Mouse (Mus musculus) left cerebral cortex, postnatal 4 days (tissue): Measurements from ENCODE around the gene Tshz2. TPM values are rescaled to one million over a fixed set of nuclear protein-coding genes. Genes with fewer than 3 reads are reported as not detected.

ENCODE experiments used
- DNase-seq: peaks from one replicate; pipeline ENCODE4 v3.0.0-alpha.2; 2022
- intact Hi-C: fragments of 180-260 bp; cut with DNase I; formaldehyde crosslinking; loops from one replicate; pipeline ENCODE4 v1.15.1; 2025
- total RNA-seq, 2 experiments: library from RNA; stranded (reverse); gene quantifications; 2 replicates each; pipeline ENCODE4 v1.2.3; 2021

Tshz2 gene
- total RNA-seq, 2 experiments from 2014 or later = 29.9 to 52.3 TPM

DNA sequence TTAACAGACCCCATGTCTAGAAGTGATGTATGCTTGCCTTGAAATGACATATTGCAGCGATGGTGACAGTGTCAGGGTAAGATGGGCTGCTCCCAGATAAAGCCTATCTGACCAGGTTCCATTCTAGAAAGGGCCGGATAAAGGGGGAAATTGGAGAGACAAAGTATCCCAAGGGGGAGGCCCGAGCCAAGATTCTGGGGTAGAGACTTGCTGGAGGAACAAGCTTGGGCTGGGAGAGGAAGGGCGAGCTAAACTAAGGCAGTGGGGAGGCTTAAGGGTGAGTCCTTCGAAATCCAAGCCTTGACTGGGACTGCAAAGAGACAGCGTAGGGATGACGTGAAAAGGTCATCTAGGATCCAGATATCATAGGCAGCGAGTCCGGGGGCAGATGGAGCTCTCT is 61.7 kb downstream of the Tshz2 start:
- intact Hi-C loops = no loop called here
- no peak for DNase-seq

DNA sequence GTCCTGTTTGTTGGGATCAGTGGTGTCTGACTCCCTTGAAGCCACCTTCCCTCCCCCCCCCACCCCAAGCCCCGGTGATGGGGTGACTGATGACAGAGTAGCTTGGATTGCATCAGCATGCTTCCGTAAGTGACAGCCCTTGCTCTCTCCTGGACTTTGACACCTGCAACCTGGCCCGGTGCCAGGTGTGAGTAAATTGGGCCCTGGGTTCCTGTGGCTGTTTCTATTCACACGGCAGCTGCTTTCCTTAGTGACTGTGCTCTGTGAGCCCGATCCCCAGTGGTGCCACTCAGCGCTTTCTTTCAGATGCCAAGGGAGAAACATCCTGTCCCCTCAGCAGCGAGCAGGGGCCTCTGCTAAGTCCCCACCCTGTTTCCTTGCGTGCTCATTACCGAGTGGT is 62.2 kb downstream of the Tshz2 start:
- intact Hi-C loops = no loop called here
- peak; percentile 29 for DNase-seq

GRCm38 (mm10) chr2:169699141-169699540 is 66.3 kb downstream of the Tshz2 start:
- intact Hi-C loops = no loop called here
- DNase-seq = no peak

GRCm38 (mm10) chr2:169699862-169700511 is 67.2 kb downstream of the Tshz2 start:
- intact Hi-C loops = no loop called here
- no peak for DNase-seq

DNA sequence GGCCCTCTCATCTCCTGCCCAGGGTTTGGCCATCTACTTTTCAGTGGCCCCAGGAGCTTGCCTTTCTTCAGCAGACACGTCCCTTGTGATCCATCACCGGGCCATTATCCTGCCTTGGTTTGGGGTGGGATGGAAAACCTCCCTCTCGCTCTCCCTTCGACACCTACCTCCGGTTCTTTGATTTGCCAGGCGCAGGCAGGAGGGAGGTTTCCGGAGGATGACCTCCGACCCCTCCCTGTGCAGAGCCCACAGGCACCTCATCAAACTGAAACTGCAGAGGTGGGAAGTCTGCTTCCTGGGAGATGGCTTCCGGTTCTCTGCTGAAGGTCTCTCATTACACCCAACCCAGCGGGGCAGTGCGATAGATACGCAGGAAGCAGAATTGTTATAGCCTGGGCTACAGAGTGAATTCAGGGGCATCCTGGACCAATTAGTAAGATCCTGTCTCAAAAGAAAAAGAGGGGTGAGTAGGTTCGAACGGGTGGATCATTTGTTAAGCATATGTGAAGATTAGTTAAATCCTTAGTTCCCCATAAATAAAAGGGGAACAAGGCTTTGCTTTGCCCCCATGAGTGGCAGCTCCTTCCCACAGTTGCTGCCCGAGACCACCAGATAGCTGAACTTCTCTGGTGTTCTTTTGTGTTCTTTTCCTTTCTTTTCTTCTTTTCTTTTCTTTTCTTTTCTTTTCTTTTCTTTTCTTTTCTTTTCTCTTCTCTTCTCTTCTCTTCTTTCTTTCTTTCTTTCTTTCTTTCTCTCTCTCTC is 70.1 kb downstream of the Tshz2 start:
- intact Hi-C loops = no loop called here
- DNase-seq = no peak

DNA sequence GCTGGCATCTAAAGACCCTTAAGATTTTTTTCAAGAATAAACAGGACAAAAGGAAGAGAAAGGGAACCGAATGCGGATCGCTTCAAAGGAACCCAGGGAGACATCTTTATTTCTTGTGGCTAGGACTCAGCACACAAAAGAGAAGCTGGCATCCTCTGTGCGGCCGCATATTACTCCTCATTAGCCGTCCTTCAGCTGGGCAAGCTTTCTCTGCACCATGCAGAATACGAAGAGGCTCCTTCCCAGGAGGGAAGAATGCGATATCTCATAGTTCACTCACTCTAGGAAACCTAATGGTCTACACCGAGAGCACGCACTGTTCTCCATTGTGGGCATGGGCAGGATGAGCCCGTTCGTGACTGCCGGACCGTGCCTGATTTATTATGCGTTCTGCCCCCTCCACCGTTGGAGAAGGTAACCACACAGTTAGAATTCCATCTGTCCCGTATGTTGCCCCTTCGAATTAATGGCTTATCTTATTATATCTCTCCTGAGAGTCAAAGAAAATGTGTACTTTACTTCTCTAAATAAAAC is 89.0 kb downstream of the Tshz2 start:
- DNase-seq = no peak
- intact Hi-C loops = no loop called here

DNA sequence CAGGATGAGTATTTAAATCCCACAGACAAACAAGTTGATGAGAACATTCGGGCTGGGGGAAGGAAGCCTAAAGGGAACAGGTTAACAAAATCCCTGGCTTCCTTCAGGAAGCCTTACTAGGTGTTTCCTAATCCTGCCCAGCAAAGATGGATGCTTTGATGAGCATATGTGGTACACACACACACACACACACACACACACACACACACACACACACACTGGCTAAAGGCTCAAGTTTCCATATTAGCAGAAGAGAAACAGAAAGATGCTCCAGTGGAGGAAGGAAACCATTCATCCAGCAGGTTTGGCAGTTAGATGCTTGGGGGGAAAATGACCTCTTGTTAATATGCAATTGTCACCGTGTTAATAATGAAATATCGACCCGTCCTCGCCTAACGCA is 89.5 kb downstream of the Tshz2 start:
- no peak for DNase-seq
- intact Hi-C loops = no loop called here

DNA sequence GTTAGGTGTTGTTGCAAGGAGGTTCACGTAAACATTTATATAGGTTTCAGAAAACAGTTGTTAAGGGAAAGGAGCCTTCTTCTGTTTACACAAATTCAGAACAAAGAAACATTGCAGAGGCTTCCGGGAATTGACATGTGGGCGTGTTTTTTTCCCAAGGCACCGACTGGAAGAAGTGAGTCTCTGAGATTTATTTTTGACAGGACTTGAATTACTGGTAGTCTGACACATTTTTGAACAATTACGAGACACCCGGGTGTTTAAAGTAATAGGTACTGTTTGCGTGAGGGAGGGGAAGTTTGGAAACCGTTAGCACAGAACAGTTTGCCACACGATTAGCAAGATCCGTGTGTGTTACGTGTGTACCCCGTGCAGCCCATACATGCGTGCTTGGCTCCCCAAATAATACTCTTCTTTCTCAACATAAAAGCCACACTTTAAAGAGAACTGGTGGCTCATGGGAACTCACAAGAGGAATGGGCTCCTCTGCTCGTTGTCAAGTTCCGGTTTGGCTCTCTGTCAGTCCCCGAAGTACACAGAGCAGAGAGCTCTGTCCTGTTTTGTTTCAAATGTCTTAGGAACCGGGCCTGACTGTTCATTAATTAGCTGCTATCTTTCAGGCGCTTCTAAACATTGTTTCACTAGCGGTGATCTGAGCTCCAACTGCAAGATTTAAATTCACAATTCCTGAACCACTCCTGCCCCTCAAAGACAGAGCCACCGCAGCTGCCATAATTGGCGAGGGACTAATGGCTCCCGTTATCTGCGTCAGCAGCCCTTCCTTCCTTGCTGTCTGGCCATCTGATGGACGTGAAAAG is 91.0 kb downstream of the Tshz2 start:
- intact Hi-C loops = no loop called here
- no peak for DNase-seq

DNA sequence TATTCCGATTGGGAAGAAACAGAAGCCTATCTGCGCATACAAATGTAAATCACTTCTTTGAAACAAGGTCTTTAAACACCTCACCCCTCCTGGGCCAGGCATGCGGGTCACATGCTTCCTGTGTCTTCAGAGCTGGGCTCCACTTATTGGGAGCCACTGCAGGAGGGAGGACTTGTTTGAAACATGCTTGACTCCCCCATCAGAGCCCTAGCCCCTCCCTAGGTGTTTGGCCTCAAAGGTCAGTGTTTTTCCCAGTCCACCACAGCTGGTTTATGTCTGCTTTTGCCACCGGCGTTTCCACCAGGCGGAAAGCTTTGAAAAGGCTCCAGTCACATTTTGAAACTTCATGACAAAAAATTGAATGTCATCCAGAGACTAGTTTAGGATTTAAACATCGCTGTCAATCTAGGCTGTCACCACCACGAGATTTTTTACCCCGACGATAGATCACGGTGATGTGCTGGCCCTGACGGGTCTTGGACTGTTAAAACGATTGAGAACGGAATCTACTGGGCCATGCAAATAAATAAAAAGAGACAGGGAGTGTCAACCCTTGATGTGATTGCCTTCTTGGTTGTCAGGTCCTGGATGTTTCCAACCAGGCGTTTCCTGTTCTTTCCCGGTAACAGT is 96.0 kb downstream of the Tshz2 start:
- DNase-seq = no peak
- intact Hi-C loops = no loop called here

GRCm38 (mm10) chr2:169730551-169730996 is 97.8 kb downstream of the Tshz2 start:
- intact Hi-C loops = no loop called here

GRCm38 (mm10) chr2:169734053-169734452 is 101.2 kb downstream of the Tshz2 start:
- DNase-seq = no peak
- intact Hi-C loops = no loop called here

More at GRCm38 (mm10) chr2:169730551-169730996, 97.8 kb downstream of the Tshz2 start:
- DNase-seq = no peak

DNA sequence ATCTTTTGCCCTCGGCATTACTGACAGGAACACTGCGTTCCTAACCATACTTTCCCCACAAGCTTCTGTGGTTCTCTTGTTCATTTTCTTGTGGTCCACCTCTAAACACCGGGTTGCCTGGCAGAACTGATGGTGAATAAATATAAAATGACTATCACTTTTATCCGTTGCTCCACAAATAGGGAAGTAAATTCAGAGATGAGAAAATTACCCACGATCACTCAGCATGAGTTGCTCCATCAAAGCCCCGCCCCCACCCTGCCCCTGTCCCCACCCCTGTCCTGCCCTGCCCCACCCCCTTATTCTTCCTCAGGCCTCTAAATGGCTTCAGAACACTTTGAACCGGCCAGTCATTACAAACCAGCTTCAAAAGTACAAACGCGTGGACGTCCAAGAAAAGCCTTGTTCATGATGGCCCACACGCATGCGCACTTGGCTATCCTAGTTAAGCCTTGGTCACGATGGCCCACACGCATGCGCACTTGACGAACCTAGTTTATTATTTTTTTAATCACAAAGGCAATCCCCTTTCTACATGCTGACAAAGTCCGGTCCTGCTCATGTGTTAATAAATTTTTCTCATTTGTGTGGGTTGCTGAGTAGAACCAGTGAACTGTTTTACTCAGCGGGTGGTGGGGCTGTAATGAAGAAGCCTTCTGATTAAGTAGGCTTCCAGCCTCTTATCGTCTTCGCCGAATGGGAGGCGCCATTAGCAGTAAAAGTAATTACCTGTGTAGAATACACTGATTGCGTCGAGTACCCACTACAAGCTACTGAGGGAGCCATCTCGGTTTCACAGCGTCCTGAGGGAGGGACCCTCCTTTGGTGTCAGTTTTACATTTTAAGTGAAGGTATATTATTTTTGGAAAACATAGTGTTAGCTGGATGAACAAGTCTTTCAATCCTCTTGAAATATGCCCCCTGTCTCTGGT is 102.9 kb downstream of the Tshz2 start:
- no peak for DNase-seq
- intact Hi-C loops = no loop called here

- intact Hi-C loops = no loop called here
- no peak for DNase-seq
Observed at GRCm38 (mm10) chr2:169740996-169741395, 108.2 kb downstream of the Tshz2 start.

DNA sequence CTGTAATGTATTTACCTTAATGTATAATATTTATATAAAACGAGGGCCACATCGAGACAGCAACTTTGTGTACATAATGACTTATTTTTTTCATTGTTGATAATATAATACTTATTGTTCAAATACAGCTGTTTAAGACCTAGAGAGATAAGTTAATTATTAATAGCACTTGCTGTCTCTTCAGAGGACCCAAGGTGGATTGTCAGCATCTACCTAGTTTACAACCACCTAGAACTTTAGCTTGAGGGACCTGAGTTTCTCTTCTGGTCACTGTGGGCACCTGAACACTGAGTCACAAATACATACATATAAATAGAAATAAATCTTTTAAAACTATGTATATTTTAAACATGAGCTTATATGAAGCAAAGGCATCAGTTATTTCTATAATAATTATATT is 110.0 kb downstream of the Tshz2 start:
- intact Hi-C loops = no loop called here
- DNase-seq = no peak

DNA sequence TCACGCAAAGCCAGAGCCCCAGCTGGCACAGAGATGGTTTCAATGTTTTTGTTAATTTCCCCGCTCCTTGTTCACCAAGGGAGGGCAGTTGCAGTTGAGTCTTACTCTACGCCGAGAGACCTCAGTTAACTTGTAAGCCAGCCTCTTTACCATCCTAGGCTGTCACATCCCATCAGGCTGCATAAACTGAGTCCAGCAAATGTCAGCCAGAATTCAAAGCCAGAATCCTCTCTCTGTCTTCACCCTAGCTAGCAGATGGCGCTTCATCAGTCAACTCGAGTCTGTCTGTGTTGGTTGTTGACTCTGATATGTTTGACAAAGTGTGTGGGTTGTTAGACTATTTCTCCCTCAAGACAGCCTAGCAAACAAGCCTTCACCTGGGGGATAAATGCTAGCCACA is 110.5 kb downstream of the Tshz2 start:
- peak; percentile 51 for DNase-seq
- intact Hi-C loops = no loop called here

- intact Hi-C loops = no loop called here
- no peak for DNase-seq
Observed at GRCm38 (mm10) chr2:169743910-169744309, 111.1 kb downstream of the Tshz2 start.

DNA sequence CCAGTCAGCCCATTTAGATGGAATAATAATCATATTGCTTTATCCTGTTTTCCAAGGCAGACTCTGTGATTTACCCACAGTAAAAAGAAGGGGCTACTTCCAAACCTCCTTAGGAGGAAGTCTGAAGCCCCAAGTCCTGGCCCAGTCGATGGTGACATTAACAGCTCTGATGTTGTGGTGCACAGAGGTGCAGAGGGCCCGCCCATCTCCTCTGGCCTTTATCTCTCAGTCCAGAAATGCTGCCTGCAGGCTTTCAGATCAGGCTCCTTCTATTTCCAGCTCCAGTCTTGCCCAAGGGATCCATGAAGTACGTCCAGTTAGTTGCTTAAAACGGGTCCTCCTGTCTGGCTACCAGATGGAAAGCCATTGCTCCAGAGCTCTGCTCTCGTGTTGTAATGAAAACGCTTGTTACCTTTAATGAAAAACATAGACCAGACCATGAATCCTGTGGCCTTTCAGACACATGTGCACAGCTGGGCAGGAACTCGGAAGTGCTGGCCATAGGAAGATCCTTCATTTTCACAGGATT is 114.4 kb downstream of the Tshz2 start:
- intact Hi-C loops = no loop called here
- no peak for DNase-seq

DNA sequence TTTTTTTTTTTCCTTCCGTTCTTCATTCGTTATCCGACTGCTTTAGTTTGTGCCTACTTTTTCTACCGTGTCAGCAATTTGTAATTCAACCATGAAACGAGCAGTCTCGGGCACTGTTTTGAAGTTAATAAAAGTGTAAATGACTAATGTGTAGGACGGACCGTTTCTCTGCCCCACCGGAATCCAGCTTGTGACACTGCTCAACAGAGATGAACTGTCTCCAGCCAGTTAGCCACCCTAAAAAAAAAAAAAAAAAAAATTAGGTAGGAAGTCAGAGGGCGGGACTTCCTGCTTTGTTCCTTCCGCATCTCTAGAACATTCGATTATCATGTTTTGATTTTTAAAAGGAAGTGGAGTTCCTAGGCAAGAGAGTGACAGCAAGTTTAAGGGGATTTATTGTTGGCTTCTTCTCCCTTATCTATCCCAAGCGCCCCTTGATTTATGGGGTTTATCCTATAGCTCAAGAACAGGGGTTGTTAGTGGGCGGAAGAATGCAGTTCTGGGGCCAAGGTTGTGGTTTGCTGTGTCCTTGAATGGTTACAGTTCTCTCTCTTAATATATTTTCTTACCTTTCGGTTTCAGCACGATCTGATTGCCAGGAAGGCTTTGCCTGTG is 116.6 kb downstream of the Tshz2 start:
- intact Hi-C loops = no loop called here
- DNase-seq = no peak
